Mouse (Mus musculus) stomach, embryonic 16.5 days (tissue): ENCODE results near the gene Thada. TPM values are rescaled to one million over a fixed set of nuclear protein-coding genes. Genes with fewer than 3 reads are reported as not detected.

Experiments
- ATAC-seq: fragments of 200-750 bp; cut with Nextera tagmentation; 2 replicates; pipeline ENCODE4 v1.8.0; 2017; ENCODE audit warnings: moderate number of reproducible peaks, moderate TSS enrichment; ENCODE audit not compliant: insufficient read depth, low FRiP score
- H3K27ac ChIP-seq: fragments of 300-500 bp; sonication (generic); 2 replicates; pipeline ENCODE4 v1.5.1; 2014; ENCODE audit warnings: low read length
- H3K27me3 ChIP-seq: fragments of 300-500 bp; sonication (generic); 2 replicates; pipeline ENCODE4 v1.6.1; 2014; ENCODE audit warnings: low read length, control low read depth, mixed read lengths; ENCODE audit not compliant: control insufficient read depth, insufficient read depth
- H3K36me3 ChIP-seq: fragments of 300-500 bp; sonication (generic); 2 replicates; pipeline ENCODE4 v1.6.1; 2014; ENCODE audit warnings: low read length; ENCODE audit not compliant: control insufficient read depth, insufficient read depth
- H3K4me1 ChIP-seq: fragments of 300-500 bp; sonication (generic); 2 replicates; pipeline ENCODE4 v1.6.1; 2014; ENCODE audit warnings: low read length, control low read depth, mixed read lengths; ENCODE audit not compliant: control insufficient read depth, insufficient read depth
- H3K4me2 ChIP-seq: fragments of 300-500 bp; sonication (generic); 2 replicates; pipeline ENCODE4 v1.6.1; 2014; ENCODE audit warnings: low read depth, low read length, mixed read lengths
- H3K4me3 ChIP-seq: fragments of 300-500 bp; sonication (generic); replicated peaks from 2 replicates; pipeline ENCODE4 v1.5.1; 2014; ENCODE audit warnings: mild to moderate bottlenecking, low read length
- H3K9ac ChIP-seq: fragments of 300-500 bp; sonication (generic); 2 replicates; pipeline ENCODE4 v1.6.1; 2014; ENCODE audit warnings: low read length
- H3K9me3 ChIP-seq: fragments of 300-500 bp; sonication (generic); replicated peaks from 2 replicates; pipeline ENCODE4 v1.6.1; 2016; ENCODE audit warnings: low read length, control low read depth; ENCODE audit not compliant: control insufficient read depth
- WGBS: fragments of 180-500 bp; shearing (Covaris S2); extraction: QIAGEN DNeasy Blood & Tissue Kit; methylation state at CpG from one replicate; pipeline ENCODE4 v1.1.7; 2014; 5-methylcytosine and 5-hydroxymethylcytosine counted together
- polyA plus RNA-seq: library from polyadenylated mRNA; unstranded; fragments of >200 nt; fragmentation: Nextera tagmentation; extraction: Ambion mirVana; gene quantifications from 2 replicates; pipeline ENCODE4 v1.2.1, GENCODE M21; 2015

Thada gene
- polyA plus RNA-seq, 1 experiment from 2014 or later: 7.4 TPM

- H3K4me3 ChIP-seq: peak overlapping the region; percentile 90
- WGBS: under 1% methylated on average over 104 of the region's 108 CpGs
- peak overlapping the region; percentile 98 for H3K27ac ChIP-seq
- no peaks in the 10 kb centered on the region for H3K9me3 ChIP-seq
- H3K4me1 ChIP-seq: peaks cover 47% of the 10 kb centered on the region
- H3K4me2 ChIP-seq: peak overlapping the region; percentile 68
- peak overlapping the region; percentile 98 for H3K9ac ChIP-seq
- H3K27me3 ChIP-seq: no peaks in the 10 kb centered on the region
- H3K36me3 ChIP-seq: no peaks in the 10 kb centered on the region
- no peak for ATAC-seq
Observed at GRCm38 (mm10) chr17:84185581-84186450, 280.2 kb downstream of the Thada start.

DNA sequence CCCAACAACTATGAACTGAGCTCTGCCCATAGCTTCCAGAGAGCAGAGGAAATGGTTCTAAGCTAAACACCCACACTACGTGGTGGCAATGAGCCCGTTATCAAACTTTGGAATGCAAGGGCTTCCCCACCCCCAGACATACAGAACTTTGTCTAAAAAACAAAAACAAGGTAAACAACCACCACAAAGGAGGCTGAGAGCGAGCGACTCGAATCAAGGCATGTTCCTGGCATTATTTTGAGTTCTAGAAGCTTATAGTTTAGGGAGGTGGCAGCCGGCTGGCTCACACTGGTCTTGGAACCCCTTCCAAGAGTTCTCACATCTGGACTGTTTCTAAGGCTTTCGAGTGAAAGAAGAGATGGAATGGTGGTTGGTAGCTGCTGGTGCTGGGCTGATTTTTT is 281.0 kb downstream of the Thada start:
- H3K4me3 ChIP-seq: peak overlapping the region; percentile 90
- H3K9me3 ChIP-seq: no peaks in the 10 kb centered on the region
- no peaks in the 10 kb centered on the region for H3K36me3 ChIP-seq
- H3K4me1 ChIP-seq: peaks cover 51% of the 10 kb centered on the region
- WGBS: 1% methylated on average over 7 of the region's 7 CpGs
- peak overlapping the region; percentile 68 for H3K4me2 ChIP-seq
- ATAC-seq: no peak
- H3K27ac ChIP-seq: peak overlapping the region; percentile 98
- no peaks in the 10 kb centered on the region for H3K27me3 ChIP-seq
- H3K9ac ChIP-seq: peak overlapping the region; percentile 98

GRCm38 (mm10) chr17:84183291-84183781 is 282.7 kb downstream of the Thada start:
- no peaks in the 10 kb centered on the region for H3K9me3 ChIP-seq
- peak overlapping the region; percentile 41 for H3K4me3 ChIP-seq
- peak overlapping the region; percentile 96 for H3K27ac ChIP-seq
- H3K4me2 ChIP-seq: peak overlapping the region; percentile 67
- WGBS: 2% methylated on average over 12 of the region's 12 CpGs
- ATAC-seq: peak; percentile 15; the same call in 1 of the 2 replicates
- H3K4me1 ChIP-seq: peaks cover 43% of the 10 kb centered on the region
- H3K36me3 ChIP-seq: no peaks in the 10 kb centered on the region
- H3K27me3 ChIP-seq: no peaks in the 10 kb centered on the region
- H3K9ac ChIP-seq: peak overlapping the region; percentile 67

GRCm38 (mm10) chr17:84182311-84183271 is 283.4 kb downstream of the Thada start:
- WGBS: 21% methylated on average over 16 of the region's 16 CpGs
- H3K36me3 ChIP-seq: no peaks in the 10 kb centered on the region
- peak overlapping the region; percentile 67 for H3K4me2 ChIP-seq
- no peak for ATAC-seq
- peaks cover 45% of the 10 kb centered on the region for H3K4me1 ChIP-seq
- peak overlapping the region; percentile 41 for H3K4me3 ChIP-seq
- H3K27ac ChIP-seq: peak overlapping the region; percentile 96
- H3K9ac ChIP-seq: peak overlapping the region; percentile 67
- no peaks in the 10 kb centered on the region for H3K27me3 ChIP-seq
- no peaks in the 10 kb centered on the region for H3K9me3 ChIP-seq

- Histone ChIP-seq H3K4me3 (no peak overlapping the region), H3K4me1 (peaks cover 49% of the 10 kb centered on the region), H3K9ac (peak overlapping the region; percentile 67), H3K36me3 (no peaks in the 10 kb centered on the region), H3K27me3 (no peaks in the 10 kb centered on the region), H3K4me2 (peak overlapping the region; percentile 67), H3K9me3 (no peaks in the 10 kb centered on the region), H3K27ac (peak overlapping the region; percentile 96)
- no peak for ATAC-seq
- 55% methylated on average over 18 of the region's 18 CpGs for WGBS
Observed at GRCm38 (mm10) chr17:84181502-84182310, 284.3 kb downstream of the Thada start.

GRCm38 (mm10) chr17:84180715-84181501 is 285.1 kb downstream of the Thada start:
- Histone ChIP-seq H3K27ac (peak overlapping the region; percentile 96), H3K27me3 (no peaks in the 10 kb centered on the region), H3K9me3 (no peaks in the 10 kb centered on the region), H3K4me1 (peaks cover 49% of the 10 kb centered on the region), H3K9ac (peak overlapping the region; percentile 68), H3K4me3 (no peak overlapping the region), H3K4me2 (peak overlapping the region; percentile 33), H3K36me3 (no peaks in the 10 kb centered on the region)
- ATAC-seq: peak; percentile 71
- WGBS: 37% methylated on average over 11 of the region's 11 CpGs

DNA sequence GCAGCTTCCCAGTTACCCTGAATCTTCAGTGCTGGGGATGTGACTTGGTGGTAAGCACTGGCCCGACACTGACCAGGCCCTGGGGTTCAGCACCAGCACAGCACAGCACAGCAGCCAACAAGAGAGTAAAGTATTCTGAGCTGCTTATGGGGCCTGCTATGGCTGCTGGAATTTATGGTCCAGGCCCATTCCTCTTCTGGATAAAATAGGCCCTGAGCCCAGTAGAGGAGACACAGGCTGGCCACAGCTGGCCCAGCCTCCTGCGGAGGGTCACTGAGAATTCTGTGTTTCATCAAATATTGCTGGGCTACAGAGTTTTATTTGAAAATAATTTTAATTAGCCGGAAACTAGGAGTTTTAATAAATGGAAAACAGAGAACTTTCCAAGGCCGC is 286.0 kb downstream of the Thada start:
- Histone ChIP-seq H3K4me1 (peaks cover 49% of the 10 kb centered on the region), H3K27me3 (no peaks in the 10 kb centered on the region), H3K9me3 (no peaks in the 10 kb centered on the region), H3K4me2 (no peak overlapping the region), H3K27ac (peak overlapping the region; percentile 96), H3K36me3 (no peaks in the 10 kb centered on the region), H3K9ac (peak overlapping the region; percentile 16), H3K4me3 (no peak overlapping the region)
- no peak for ATAC-seq
- WGBS: 59% methylated on average over 4 of the region's 4 CpGs
